Mouse (Mus musculus) urinary bladder, adult 18-20 months (tissue): ENCODE data around the gene Dscam.

Experiments
- DNase-seq, 2 experiments: peaks; one replicate each; pipeline ENCODE4 v3.0.0; 2022; ENCODE audit warnings: low spot score in 2 of 2, mixed read lengths in 2 of 2

Dscam gene

GRCm38 (mm10) chr16:96945468-96946302 lies 224.9 kb downstream of the Dscam start:
- no peak for DNase-seq

DNA sequence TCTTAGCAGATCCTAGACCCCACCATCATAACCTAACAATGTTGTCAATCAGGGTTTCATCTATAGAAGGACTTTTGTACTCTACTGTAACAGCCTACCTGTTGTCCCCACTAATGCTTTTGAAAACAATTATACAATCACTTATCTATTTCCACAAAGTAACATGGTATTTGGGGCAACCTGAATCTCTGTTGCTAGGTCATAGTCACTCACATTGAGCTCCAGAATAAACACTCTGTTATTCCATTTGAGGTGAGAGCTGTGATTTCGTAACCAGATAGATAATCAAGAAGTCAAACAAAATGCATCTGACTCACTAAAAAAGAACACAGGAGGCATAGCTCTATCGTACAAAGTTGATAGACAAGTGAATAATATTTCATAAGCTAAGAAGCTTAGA lies 226.9 kb downstream of the Dscam start:
- no peak for DNase-seq

GRCm38 (mm10) chr16:96934795-96935194 lies 235.8 kb downstream of the Dscam start:
- DNase-seq = no peak

GRCm38 (mm10) chr16:96932211-96932610 lies 238.3 kb downstream of the Dscam start:
- no peak for DNase-seq

DNA sequence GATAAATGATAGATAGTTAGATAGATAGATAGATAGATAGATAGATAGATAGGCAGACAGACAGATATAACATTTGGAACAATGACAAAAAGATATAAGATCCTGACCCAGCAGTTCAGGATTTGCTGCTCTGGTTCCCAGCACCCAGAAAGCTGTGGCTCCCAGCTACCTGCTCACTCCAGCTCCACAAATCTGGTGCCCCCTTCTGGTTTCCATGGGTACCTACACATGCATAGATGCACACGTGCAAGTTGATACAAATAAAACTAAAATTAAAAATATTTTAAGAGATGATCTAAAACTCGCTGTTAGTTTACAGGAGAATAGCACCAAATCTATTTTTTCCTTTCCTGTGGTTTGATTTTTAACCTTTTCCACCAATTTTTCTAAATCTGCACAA lies 238.8 kb downstream of the Dscam start:
- DNase-seq = no peak

GRCm38 (mm10) chr16:96928011-96928410 lies 242.5 kb downstream of the Dscam start:
- no peak for DNase-seq

GRCm38 (mm10) chr16:96927408-96927807 lies 243.1 kb downstream of the Dscam start:
- no peak for DNase-seq

DNA sequence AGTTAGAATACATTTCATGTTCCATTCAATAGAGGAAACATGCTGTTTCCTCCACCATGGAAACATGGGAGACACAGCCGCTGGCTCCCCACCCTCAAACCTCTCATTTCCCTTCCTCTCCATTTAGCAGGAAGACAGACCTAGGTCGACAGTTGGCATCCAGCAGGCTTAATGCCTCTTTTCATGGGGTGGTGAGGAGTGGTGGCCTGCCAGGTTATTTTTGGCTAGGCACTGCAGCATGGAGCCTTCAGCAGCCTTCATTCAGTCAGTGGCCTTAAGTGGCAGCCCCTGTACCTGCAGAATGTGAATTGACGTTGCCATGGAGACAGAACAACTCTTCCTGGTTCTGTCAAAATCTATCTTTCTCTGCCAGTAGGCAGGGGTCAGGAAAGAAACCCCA lies 243.6 kb downstream of the Dscam start:
- no peak for DNase-seq

GRCm38 (mm10) chr16:96923941-96924340 lies 246.6 kb downstream of the Dscam start:
- no peak for DNase-seq

- DNase-seq = no peak
Measured at GRCm38 (mm10) chr16:96914495-96914894, 256.1 kb downstream of the Dscam start.

DNA sequence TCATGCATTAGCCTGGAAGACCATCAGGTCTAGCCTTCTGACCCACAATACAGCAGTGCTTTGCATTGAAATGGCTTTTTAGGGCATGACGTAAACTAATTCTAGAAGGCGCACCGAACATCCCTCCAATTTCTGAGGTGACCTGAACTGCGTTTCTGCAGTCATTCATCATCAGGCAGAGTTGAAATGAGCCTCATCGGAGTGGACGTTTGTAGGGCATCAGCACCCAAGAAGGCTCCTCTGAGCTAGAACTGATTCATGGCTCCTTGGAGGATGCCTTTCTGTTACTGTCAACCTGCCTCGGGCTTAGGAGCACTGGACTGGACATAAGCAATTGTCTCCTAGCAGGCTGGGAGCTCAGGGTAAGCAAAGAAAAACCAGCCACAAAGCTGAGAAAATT lies 257.7 kb downstream of the Dscam start:
- DNase-seq = no peak

GRCm38 (mm10) chr16:96912103-96912502 lies 258.4 kb downstream of the Dscam start:
- DNase-seq = no peak

DNA sequence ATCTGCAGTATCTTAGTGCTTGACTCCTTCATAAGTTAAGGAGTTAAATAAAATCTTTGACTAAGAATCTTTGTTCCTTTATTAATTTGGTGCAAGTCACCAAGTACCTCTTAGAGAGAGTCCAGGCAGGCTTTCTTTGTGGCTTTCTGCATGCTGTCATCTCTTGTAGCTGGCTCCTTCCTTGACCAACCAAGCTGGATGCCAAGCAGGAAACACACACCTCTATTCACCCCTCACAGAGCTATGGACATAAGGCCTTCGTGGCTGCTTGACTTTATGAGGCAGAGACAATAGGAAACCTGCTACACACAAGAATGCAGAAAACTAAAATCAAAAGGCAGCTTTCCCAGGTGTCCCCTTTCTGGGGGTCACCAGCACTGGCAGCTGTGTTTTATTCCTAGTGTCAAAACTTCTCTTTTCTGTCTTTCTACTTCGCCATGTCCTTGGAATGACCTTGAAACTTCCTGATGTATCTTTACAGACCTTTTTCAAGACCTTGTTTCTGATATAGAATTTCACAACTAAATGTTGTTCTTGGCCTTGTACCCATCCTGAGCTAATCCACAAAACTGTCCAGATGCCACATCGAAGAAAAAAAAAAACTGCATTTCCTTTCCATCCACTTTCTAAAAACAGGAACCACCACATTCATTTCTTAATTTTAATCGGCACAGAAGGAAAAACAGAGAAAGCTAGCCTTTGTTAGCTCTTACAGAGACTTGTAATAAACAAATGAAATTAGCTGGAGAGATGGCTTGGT lies 260.0 kb downstream of the Dscam start:
- DNase-seq = no peak

- no peak for DNase-seq
Measured at GRCm38 (mm10) chr16:96907818-96908217, 262.7 kb downstream of the Dscam start.

DNA sequence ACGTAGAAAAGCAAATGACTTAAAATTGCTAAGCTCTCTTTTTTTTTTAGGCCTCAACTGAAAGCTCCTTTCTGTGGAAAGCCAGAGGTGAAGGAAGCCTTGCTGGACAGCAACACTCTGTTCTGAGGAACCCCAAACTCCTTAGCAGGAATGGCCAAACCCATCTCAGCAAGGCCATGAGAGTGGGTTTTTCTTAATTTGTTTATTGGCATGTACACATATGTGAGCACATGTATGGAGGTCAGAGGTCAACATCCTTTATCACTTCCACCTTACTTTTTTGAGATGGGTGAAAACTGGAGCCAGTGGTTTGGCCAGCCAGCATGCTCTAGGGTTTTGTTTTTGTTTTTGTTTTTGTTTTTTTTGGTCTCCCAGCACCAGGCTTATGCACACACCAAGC lies 263.5 kb downstream of the Dscam start:
- DNase-seq = no peak

DNA sequence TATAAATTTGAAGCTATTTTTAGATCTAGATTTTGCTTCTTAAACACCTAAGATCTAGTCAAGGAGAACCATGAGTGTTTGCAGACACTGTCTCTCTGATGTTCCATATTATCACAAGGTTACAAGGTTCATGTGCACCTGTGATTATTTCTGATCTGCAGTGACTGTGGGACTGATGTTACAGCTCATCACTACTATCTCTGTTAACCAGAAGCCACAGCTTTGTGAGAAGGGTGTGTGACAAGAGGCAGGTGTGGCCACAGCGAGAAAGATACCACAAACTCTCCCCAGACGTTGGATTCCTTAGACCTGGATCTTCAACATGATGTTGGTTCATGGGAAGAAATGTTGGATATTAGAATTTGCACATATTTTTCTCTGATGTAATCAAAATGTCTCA lies 263.9 kb downstream of the Dscam start:
- no peak for DNase-seq

- DNase-seq = no peak
Measured at GRCm38 (mm10) chr16:96904761-96905160, 265.8 kb downstream of the Dscam start.

DNA sequence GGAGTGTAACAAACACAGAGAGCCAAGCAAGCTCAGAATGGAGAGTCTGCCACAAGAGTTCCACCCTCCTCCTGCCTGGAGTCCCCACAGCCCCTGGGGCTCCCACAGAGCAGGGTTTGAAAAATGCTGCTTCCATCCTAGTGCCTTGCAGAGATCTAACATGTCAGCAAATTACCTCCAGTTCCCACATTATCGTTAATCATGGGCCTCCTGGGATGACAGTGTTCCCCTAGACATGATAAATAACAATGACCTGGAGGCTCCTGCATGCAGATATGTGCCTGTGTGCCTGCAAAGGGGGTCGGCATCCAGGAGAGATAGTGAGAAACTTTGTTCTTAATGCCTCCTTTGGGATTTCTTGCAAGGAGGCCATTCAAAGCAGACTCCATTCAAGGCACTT lies 266.2 kb downstream of the Dscam start:
- DNase-seq = no peak

DNA sequence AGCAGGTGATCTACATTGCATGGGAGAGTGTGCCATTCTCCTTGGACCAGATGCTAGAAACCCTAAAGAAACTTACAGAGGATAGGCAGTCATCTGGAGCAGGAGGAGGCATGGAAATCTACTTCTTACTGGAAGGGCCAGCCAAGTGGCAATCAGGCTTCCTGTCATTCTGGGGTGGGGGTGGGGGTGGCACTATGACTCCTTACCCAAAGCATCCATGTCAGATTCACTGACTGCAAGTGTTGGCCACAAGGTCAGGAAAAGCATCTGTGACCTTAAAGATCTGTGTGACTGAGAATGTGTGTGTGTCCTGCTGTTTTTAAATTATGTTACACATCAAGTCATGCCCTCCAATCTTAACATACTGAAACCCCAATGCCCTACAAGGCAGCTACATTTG lies 268.0 kb downstream of the Dscam start:
- no peak for DNase-seq

- DNase-seq = no peak
Measured at GRCm38 (mm10) chr16:96901234-96902014, 269.1 kb downstream of the Dscam start.

DNA sequence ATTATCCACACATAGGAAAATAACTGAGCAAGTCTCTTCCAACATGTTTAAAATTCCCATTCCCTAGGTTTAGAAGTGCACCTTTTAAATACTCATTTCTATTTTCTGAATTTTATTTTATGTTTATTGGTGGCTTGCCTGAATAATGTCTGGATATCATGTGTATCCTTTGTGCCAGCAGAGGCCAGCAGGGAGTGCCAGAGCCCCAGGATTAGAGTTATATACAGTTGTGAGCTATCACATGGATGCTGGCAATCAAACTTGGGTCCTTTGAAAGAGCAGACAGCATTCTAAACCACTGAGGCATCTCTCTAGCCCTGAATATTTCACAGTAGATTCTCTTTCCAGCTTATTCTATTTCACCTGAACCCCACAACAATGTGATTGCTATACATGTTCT lies 271.2 kb downstream of the Dscam start:
- no peak for DNase-seq

DNA sequence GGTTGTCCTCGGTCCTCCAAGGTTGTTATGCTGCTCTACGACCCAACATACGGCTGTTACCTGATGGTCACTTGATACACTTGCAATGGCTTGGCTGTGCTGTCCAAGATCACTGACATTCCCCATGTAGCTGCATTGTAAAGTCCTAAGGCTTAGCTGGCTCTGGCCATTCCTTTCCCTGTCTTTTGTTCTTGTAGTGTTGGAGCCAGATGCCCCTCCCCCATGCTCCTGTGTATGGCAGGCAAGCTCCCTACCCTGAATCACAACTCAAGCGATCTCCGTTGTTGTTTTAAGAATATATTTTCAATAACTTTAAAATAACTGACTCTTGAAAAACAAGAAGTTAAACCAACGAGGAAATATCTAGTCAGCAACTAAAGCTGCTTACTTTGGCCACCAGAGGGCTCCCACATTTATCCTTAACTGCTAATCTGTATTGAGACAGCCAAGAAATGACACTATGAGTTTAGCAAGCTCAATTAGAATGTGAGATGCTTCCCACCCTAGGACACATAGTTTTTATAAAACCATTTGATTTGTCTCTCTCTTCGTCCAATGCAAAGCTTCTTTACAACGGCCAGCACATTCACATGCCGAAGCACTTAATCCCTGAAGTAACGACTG lies 273.9 kb downstream of the Dscam start:
- no peak for DNase-seq
